Mouse (Mus musculus) right cerebral cortex, postnatal 36 days (tissue): ENCODE results near the gene Apbb1ip.

Experiments
- DNase-seq, 2 experiments: peaks; one replicate each; pipeline ENCODE4 v3.0.0; 2022; ENCODE audit warnings: low spot score in 2 of 2, mixed read lengths in 1 of 2

The Apbb1ip gene

GRCm38 (mm10) chr2:22775213-22775612, 1.3 kb downstream of the Apbb1ip start:
- DNase-seq = no peak

GRCm38 (mm10) chr2:22775681-22776080, 1.8 kb downstream of the Apbb1ip start:
- no peak for DNase-seq

GRCm38 (mm10) chr2:22776568-22777230, 2.8 kb downstream of the Apbb1ip start:
- no peak for DNase-seq

- no peak for DNase-seq
Observed at GRCm38 (mm10) chr2:22777757-22778156, 3.9 kb downstream of the Apbb1ip start.

- no peak for DNase-seq
Observed at GRCm38 (mm10) chr2:22780884-22781283, 7.0 kb downstream of the Apbb1ip start.

- no peak for DNase-seq
Observed at GRCm38 (mm10) chr2:22781387-22782009, 7.6 kb downstream of the Apbb1ip start.

- DNase-seq = no peak
Observed at GRCm38 (mm10) chr2:22782057-22782456, 8.2 kb downstream of the Apbb1ip start.

GRCm38 (mm10) chr2:22783137-22783638, 9.3 kb downstream of the Apbb1ip start:
- DNase-seq = no peak

- DNase-seq = no peak
Observed at GRCm38 (mm10) chr2:22784186-22784585, 10.3 kb downstream of the Apbb1ip start.

GRCm38 (mm10) chr2:22784771-22785170, 10.9 kb downstream of the Apbb1ip start:
- no peak for DNase-seq

- DNase-seq = no peak
Observed at GRCm38 (mm10) chr2:22788658-22789057, 14.8 kb downstream of the Apbb1ip start.

- no peak for DNase-seq
Observed at GRCm38 (mm10) chr2:22789576-22789975, 15.7 kb downstream of the Apbb1ip start.

- no peak for DNase-seq
Observed at GRCm38 (mm10) chr2:22790435-22790834, 16.5 kb downstream of the Apbb1ip start.

GRCm38 (mm10) chr2:22795087-22795486, 21.2 kb downstream of the Apbb1ip start:
- no peak for DNase-seq

- no peak for DNase-seq
Observed at GRCm38 (mm10) chr2:22796487-22796886, 22.6 kb downstream of the Apbb1ip start.

GRCm38 (mm10) chr2:22799430-22800041, 25.6 kb downstream of the Apbb1ip start:
- DNase-seq = no peak

- DNase-seq = no peak
Observed at GRCm38 (mm10) chr2:22805589-22805988, 31.7 kb downstream of the Apbb1ip start.

GRCm38 (mm10) chr2:22806576-22806975, 32.7 kb downstream of the Apbb1ip start:
- DNase-seq = no peak

- DNase-seq = no peak
Observed at GRCm38 (mm10) chr2:22807312-22807711, 33.4 kb downstream of the Apbb1ip start.

GRCm38 (mm10) chr2:22810851-22811250, 37.0 kb downstream of the Apbb1ip start:
- DNase-seq = no peak

GRCm38 (mm10) chr2:22811466-22811865, 37.6 kb downstream of the Apbb1ip start:
- DNase-seq = no peak

- no peak for DNase-seq
Observed at GRCm38 (mm10) chr2:22813921-22814320, 40.0 kb downstream of the Apbb1ip start.

GRCm38 (mm10) chr2:22815674-22816073, 41.8 kb downstream of the Apbb1ip start:
- DNase-seq = no peak
